Mouse (Mus musculus) gastrocnemius, postnatal 14 days (tissue): ENCODE measurements around the gene Vmn1r127. TPM values are rescaled to one million over a fixed set of nuclear protein-coding genes. Genes with fewer than 3 reads are reported as not detected.
"Not testable (repeated sequence)": the region's sequence is repeated elsewhere in the genome, so short reads cannot be mapped to it uniquely, and the experiment has no call there.

Experiments used
- DNase-seq: peaks from one replicate; pipeline ENCODE4 v3.0.0; 2021; ENCODE audit warnings: mixed read lengths
- intact Hi-C: fragments of 180-260 bp; cut with DNase I; formaldehyde crosslinking; loops from one replicate; pipeline ENCODE4 v1.15.1; 2025; ENCODE audit warnings: low total_unique reads
- long read RNA-seq, 2 experiments: library from polyadenylated mRNA; stranded (forward); transcript quantifications; one replicate each; pipeline ENCODE4 v2.0.0; 2021
- total RNA-seq, 2 experiments: library from RNA; stranded (reverse); gene quantifications; 2 replicates each; pipeline ENCODE4 v1.2.3; 2021

The Vmn1r127 gene
- not detected for total RNA-seq
- long read RNA-seq, experiment 1: 0 reads
- long read RNA-seq, experiment 2: 0 reads

DNA sequence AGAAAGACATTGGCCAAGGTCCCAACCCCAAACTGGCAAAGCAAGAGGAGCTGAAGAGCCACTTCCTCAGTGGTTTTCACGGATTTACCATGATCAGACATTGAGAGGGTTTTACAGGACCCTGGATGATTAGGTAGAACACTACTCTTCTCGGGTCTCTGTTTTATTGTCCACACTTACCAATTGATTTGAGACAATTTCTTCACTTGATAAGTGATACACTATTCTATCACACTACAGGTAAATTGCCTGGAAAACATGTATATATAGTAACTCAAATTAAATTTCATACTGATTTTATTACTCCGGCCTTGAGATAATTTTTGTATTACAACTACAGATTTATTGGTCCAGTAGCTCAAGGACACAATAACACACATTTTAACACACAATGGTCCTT is at the start of gene Vmn1r127:
Vmn1r127 (minus strand) TSS at position 101 of the 400 bp plus-strand sequence.
- DNase-seq, intact Hi-C loops: not testable (repeated sequence)

DNA sequence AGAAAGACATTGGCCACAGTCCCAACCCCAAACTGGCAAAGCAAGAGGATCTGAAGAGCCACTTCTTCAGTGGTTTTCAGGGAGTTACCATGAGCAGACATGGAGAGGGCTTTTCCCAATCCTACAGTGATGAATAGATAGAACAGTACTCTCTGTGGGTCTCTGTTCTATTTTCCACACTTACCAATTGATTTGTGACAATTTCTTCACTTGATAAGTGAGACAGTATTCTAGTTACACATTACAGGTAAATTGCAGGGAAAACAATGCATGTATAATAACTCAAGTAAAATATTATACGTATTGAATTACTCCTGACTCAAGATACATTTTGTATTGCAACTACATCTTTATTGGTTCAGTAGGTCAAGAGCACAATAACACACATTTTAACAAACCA is 41.5 kb upstream of the Vmn1r127 start, which contains the start of gene Vmn1r129:
Vmn1r129 (minus strand) TSS at position 101 of the 400 bp plus-strand sequence.
- intact Hi-C loops, DNase-seq: not testable (repeated sequence)

DNA sequence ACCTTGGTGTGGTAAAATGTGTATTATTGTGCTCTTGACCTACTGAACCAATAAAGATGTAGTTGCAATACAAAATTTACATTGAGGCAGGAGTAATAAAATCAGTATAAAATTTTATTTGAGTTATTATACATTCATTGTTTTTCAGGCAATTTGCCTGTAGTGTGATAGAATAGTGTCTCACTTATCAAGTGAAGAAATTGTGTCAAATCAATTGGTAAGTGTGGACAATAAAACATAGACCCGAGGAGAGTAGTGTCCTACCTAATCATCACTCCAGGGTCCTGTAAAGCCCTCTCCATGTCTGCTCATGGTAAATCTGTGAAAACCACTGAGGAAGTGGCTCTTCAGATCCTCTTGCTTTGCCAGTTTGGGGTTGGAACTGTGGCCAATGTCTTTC is 29.4 kb upstream of the Vmn1r127 start, which contains the start of gene Vmn1r128:
Vmn1r128 (plus strand) TSS at position 301 of the 400 bp plus-strand sequence.
- DNase-seq, intact Hi-C loops: not testable (repeated sequence)

DNA sequence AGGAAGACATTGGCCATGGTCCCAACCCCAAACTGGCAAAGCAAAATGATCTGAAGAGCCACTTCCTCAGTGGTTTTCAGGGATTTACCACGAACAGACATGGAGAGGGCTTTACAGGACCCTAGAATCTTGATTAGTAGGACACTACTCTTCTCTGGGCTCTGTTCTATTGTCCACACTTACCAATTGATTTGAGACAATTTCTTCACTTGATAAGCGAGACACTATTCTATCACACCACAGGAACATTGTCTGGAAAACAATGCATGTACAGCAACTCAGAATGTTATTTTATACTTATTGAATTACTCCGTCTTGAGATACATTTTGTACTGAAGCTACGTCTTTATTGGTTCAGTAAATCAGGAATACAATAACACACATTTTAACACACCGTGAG is 18.3 kb downstream of the Vmn1r127 start, which contains the start of gene Vmn1r126:
Vmn1r126 (minus strand) TSS at position 101 of the 400 bp plus-strand sequence.
- DNase-seq, intact Hi-C loops: not testable (repeated sequence)

DNA sequence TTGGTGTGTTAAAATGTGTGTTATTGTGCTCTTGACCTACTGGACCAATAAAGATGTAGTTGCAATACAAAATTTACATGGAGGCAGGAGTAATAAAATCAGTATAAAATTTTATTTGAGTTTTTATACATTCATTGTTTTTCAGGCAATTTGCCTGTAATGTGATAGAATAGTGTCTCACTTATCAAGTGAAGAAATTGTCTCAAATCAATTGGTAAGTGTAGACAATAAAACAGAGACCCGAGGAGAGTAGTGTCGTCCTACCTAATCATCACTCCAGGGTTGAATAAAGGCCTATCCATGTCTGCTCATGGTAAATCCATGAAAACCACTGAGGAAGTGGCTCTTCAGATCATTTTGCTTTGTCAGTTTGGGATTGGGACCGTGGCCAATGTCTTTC is 47.8 kb downstream of the Vmn1r127 start, which contains the start of gene Vmn1r125:
Vmn1r125 (plus strand) TSS at position 301 of the 400 bp plus-strand sequence.
- intact Hi-C loops, DNase-seq: not testable (repeated sequence)

Other genes starting within 250 kb of the Vmn1r127 start
- gene Vmn1r121, start 221.3 kb downstream of the Vmn1r127 start, total RNA-seq: not detected
- gene Vmn1r122, start 185.7 kb downstream of the Vmn1r127 start, total RNA-seq: not detected
- not detected for gene Vmn1r123, start 157.7 kb downstream of the Vmn1r127 start, total RNA-seq
- gene Gm5157, start 129.4 kb downstream of the Vmn1r127 start, total RNA-seq: not detected
- not detected for gene Vmn1r124, start 59.2 kb downstream of the Vmn1r127 start, total RNA-seq
- not detected for gene Vmn1r125, start 47.7 kb downstream of the Vmn1r127 start, total RNA-seq
- gene Vmn1r126, start 18.4 kb downstream of the Vmn1r127 start, total RNA-seq: not detected
- gene Vmn1r128, start 29.5 kb upstream of the Vmn1r127 start, total RNA-seq: not detected
- gene Vmn1r129, start 41.4 kb upstream of the Vmn1r127 start, total RNA-seq: not detected
- not detected for gene Gm6882, start 112.9 kb upstream of the Vmn1r127 start, total RNA-seq
- not detected for gene Vmn1r130, start 191.9 kb upstream of the Vmn1r127 start, total RNA-seq
- not detected for gene Vmn1r131, start 226.2 kb upstream of the Vmn1r127 start, total RNA-seq